Mouse (Mus musculus) bone marrow macrophage, adult 2 months (primary cell): ENCODE data around the gene Lgi4.
A peak's percentile ranks its signal among the peaks of the same experiment; 100 is the strongest.

ENCODE experiments used
- CTCF ChIP-seq: IDR thresholded peaks from 2 replicates; pipeline ENCODE4 v1.5.1; 2012; ENCODE audit warnings: low read depth, mild to moderate bottlenecking, low read length, moderate library complexity
- POLR2A ChIP-seq: IDR thresholded peaks from 2 replicates; pipeline ENCODE4 v1.6.1; 2012; ENCODE audit warnings: mild to moderate bottlenecking, low read depth, low read length, borderline replicate concordance

- TF ChIP-seq CTCF (peak; percentile 11; the same call in 1 of the 2 replicates), POLR2A (no peak)
Observed at GRCm38 (mm10) chr7:31030717-31031116, 28.4 kb upstream of the Lgi4 start.
